8 mouse cellular contexts compared by ENCODE assay signal in the genomic region with DNA sequence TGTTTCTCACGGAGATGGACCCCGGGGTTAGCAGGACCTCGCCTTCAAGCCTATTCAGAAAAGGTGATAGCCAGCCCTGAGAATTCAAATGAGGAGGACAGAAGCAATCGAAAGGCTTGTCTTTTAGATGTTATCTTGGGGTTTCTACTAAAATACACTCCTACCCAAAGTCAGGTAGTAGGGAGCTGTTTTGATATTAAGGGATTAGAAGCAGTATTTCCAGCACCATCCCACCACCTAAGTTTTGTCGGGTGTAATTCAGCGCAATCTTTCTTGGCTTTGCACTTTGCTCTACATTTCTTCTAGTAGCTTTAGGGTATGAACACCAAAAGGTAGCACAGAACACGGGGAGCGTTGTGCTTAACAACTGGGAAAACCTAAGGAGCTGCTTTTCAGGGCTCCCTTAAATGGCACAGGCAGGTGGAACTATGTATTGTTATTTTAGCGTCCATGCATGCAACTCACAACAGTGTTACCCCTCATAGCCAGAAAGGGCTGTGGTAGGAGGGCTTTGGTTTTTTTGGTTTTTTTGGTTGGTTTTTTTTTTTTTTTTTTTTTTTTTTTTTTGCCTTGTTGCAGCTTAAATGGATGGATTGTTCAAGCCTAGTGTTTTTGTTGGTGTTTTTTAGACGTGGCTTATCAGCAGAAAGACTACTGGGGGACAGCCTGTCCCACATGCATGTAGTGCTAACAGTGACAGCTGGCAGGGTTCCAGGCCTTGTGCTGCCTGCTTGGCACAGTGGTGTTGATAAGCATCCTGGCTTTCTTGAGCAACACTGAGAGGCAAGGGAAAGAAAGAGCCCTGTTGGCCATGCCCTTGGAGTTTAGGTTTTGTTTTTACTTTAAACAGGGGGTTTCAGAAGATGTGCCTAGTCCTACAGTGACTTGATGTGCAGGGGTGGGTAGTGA. TPM values are rescaled to one million over a fixed set of nuclear protein-coding genes. Genes with fewer than 3 reads are reported as not detected.
DNase-seq lines count a peak whose midpoint lies in the region; ATAC-seq lines count a peak whose summit lies in the region.

No protein-coding gene starts in this region.

- peak; percentile 63 for DNase-seq in right cerebral cortex, postnatal 14 days
- no peak for DNase-seq in right cerebral cortex, postnatal 25 days
- DNase-seq in kidney, postnatal 36 days: peak; percentile 45 to 74
- peak; percentile 78 for DNase-seq in testis, postnatal 14 days (ENCODE audit: low spot score)
- DNase-seq in yolk sac, embryonic 10.5 days (ENCODE audit: low spot score): no peak

- H3K9ac ChIP-seq in heart, embryonic 12.5 days: peak overlapping the region; percentile 84
- H3K9ac ChIP-seq in midbrain, embryonic 13.5 days (replicated peaks): peak overlapping the region; percentile 89

- peaks cover 2% of the 10 kb centered on the region; the same call in 1 of the 2 replicates for H3K27me3 ChIP-seq in heart, embryonic 12.5 days (replicated peaks)
- no peaks in the 10 kb centered on the region for H3K27me3 ChIP-seq in midbrain, embryonic 13.5 days

- peak overlapping the region; percentile 92 for H3K4me2 ChIP-seq in heart, embryonic 12.5 days
- H3K4me2 ChIP-seq in midbrain, embryonic 13.5 days (replicated peaks): peak overlapping the region; percentile 89

- H3K9me3 ChIP-seq in heart, embryonic 12.5 days (replicated peaks): peaks cover 12% of the 10 kb centered on the region; the same call in 1 of the 2 replicates
- H3K9me3 ChIP-seq in midbrain, embryonic 13.5 days: no peaks in the 10 kb centered on the region

- WGBS in heart, embryonic 12.5 days: 14% methylated on average over 10 of the region's 10 CpGs
- WGBS in midbrain, embryonic 13.5 days: 13% methylated on average over 10 of the region's 10 CpGs

- H3K4me1 ChIP-seq in brown adipose tissue, adult 24 weeks (ENCODE audit: control insufficient read depth, insufficient read depth, insufficient read length, low read length): peaks cover 7% of the 10 kb centered on the region; the same call in 1 of the 2 replicates
- peaks cover 21% of the 10 kb centered on the region for H3K4me1 ChIP-seq in heart, embryonic 12.5 days (replicated peaks)
- peaks cover 33% of the 10 kb centered on the region for H3K4me1 ChIP-seq in midbrain, embryonic 13.5 days (replicated peaks)

- ATAC-seq in heart, embryonic 12.5 days (ENCODE audit: insufficient number of reproducible peaks, low FRiP score): no peak
- no peak for ATAC-seq in midbrain, embryonic 13.5 days

- H3K36me3 ChIP-seq in heart, embryonic 12.5 days: peaks cover 27% of the 10 kb centered on the region
- peaks cover 26% of the 10 kb centered on the region for H3K36me3 ChIP-seq in midbrain, embryonic 13.5 days

- H3K27ac ChIP-seq in brown adipose tissue, adult 24 weeks (replicated peaks; ENCODE audit: low read depth, low read length): no peak overlapping the region
- peak overlapping the region; percentile 92; the same call in 1 of the 2 replicates for H3K27ac ChIP-seq in heart, embryonic 12.5 days (ENCODE audit: poor library complexity, severe bottlenecking)
- peak overlapping the region; percentile 99 for H3K27ac ChIP-seq in midbrain, embryonic 13.5 days

- peak overlapping the region; percentile 79 for H3K4me3 ChIP-seq in brown adipose tissue, adult 24 weeks (ENCODE audit: insufficient read depth, low read depth, low read length)
- peak overlapping the region; percentile 82 for H3K4me3 ChIP-seq in heart, embryonic 12.5 days
- H3K4me3 ChIP-seq in midbrain, embryonic 13.5 days (replicated peaks): peak overlapping the region; percentile 91

RNA-seq across cellular contexts. Expression of a gene that starts 1.1 kb away (rescaled TPM):
- 6.1 and 6.8 TPM in 2 replicates for polyA plus RNA-seq in brown adipose tissue, adult 24 weeks (2012; ENCODE audit: insufficient read depth, insufficient read length, missing spikeins)
- polyA plus RNA-seq in heart, embryonic 12.5 days (2016; fragmentation: Nextera tagmentation; extraction: Ambion mirVana): 18.2 and 19.1 TPM in 2 replicates
- polyA plus RNA-seq in midbrain, embryonic 13.5 days (2015; fragmentation: Nextera tagmentation; extraction: Ambion mirVana): 62.6 and 63.2 TPM in 2 replicates

RNA-seq across cellular contexts. Expression of a gene that starts 15.4 kb away (rescaled TPM):
- polyA plus RNA-seq in brown adipose tissue, adult 24 weeks (2012; ENCODE audit: insufficient read depth, insufficient read length, missing spikeins): 0.67 TPM in 1 of 2 replicates, not detected in the other
- 0.35 and 1.0 TPM in 2 replicates for polyA plus RNA-seq in heart, embryonic 12.5 days (2016; fragmentation: Nextera tagmentation; extraction: Ambion mirVana)
- polyA plus RNA-seq in midbrain, embryonic 13.5 days (2015; fragmentation: Nextera tagmentation; extraction: Ambion mirVana): 0.34 and 0.44 TPM in 2 replicates

RNA-seq across cellular contexts. Expression of a gene that starts 24.7 kb away (rescaled TPM):
- 54.5 and 68.2 TPM in 2 replicates for polyA plus RNA-seq in brown adipose tissue, adult 24 weeks (2012; ENCODE audit: insufficient read depth, insufficient read length, missing spikeins)
- polyA plus RNA-seq in heart, embryonic 12.5 days (2016; fragmentation: Nextera tagmentation; extraction: Ambion mirVana): 37.2 and 38.9 TPM in 2 replicates
- 20.1 and 24.8 TPM in 2 replicates for polyA plus RNA-seq in midbrain, embryonic 13.5 days (2015; fragmentation: Nextera tagmentation; extraction: Ambion mirVana)

RNA-seq across cellular contexts. Expression of a gene that starts 28.5 kb away (rescaled TPM):
- polyA plus RNA-seq in brown adipose tissue, adult 24 weeks (2012; ENCODE audit: insufficient read depth, insufficient read length, missing spikeins): 25.5 and 29.2 TPM in 2 replicates
- 10.3 and 11.0 TPM in 2 replicates for polyA plus RNA-seq in heart, embryonic 12.5 days (2016; fragmentation: Nextera tagmentation; extraction: Ambion mirVana)
- 15.7 and 16.3 TPM in 2 replicates for polyA plus RNA-seq in midbrain, embryonic 13.5 days (2015; fragmentation: Nextera tagmentation; extraction: Ambion mirVana)

RNA-seq across cellular contexts. Expression of a gene that starts 32.6 kb away (rescaled TPM):
- 0.40 and 0.54 TPM in 2 replicates for polyA plus RNA-seq in brown adipose tissue, adult 24 weeks (2012; ENCODE audit: insufficient read depth, insufficient read length, missing spikeins)
- polyA plus RNA-seq in heart, embryonic 12.5 days (2016; fragmentation: Nextera tagmentation; extraction: Ambion mirVana): 0.17 and 0.18 TPM in 2 replicates
- 0.72 and 1.0 TPM in 2 replicates for polyA plus RNA-seq in midbrain, embryonic 13.5 days (2015; fragmentation: Nextera tagmentation; extraction: Ambion mirVana)

Comparison
In these comparisons a context has a peak if more than half of its experiments do, and no peak if none do; other contexts are left out.
1. DNase-seq: peak in right cerebral cortex, postnatal 14 days (single experiment), kidney, postnatal 36 days (2 of 2) and testis, postnatal 14 days (single experiment); none in right cerebral cortex, postnatal 25 days (single experiment) and yolk sac, embryonic 10.5 days (single experiment).
2. Peak in every context shown above with its lines, with median percentiles within 50 percentile points of each other: H3K4me3 ChIP-seq.